Mouse (Mus musculus): ENCODE results near the gene Ndufa4l2. TPM values are rescaled to one million over a fixed set of nuclear protein-coding genes. Genes with fewer than 3 reads are reported as not detected.
A peak's percentile ranks its signal among the peaks of the same experiment; 100 is the strongest.

Ndufa4l2 gene
- total RNA-seq, 1 experiment, result 5.8 TPM

DNA sequence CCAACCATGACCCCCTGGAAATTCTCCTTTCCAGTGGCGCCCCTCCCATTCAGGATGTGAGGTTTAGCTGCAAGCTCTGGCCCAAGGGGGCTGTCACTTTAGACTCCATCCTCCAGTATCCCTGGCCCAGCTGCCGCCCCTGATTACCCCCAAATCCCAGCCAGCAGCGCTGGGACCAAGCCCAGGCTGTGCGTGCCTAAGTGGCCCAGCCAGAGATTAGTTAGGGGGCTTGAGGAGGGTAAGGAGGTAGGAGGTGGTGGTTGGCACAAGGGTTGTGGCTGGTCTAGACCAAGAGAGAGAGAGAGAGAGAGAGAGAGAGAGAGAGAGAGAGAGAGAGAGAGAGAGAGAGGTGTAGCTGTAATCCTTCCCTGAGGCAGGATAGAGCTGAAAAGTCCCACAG is 16.8 kb downstream of the Ndufa4l2 start:
- no peaks in the 10 kb centered on the region for H3K36me3 ChIP-seq (ENCODE audit: control insufficient read depth, insufficient read depth, low read length, poor library complexity, severe bottlenecking)
- H3K4me1 ChIP-seq (ENCODE audit: control insufficient read depth in 2 of 2, insufficient read depth in 2 of 2, low read length in 2 of 2, poor library complexity in 1 of 2), result peaks cover 1 to 20% of the 10 kb centered on the region in 2 experiments; a peak in 2 of 4 replicates
- TF ChIP-seq HCFC1 (IDR thresholded peaks at IDR 0.05; ENCODE audit: borderline replicate concordance, insufficient read depth, low read length) (no peak), MAFK (IDR thresholded peaks at IDR 0.05; ENCODE audit: insufficient read depth, low read depth, low read length) (no peak), ZC3H11A (IDR thresholded peaks at IDR 0.05; ENCODE audit: borderline replicate concordance, low read depth, low read length) (no peak), ZNF384 (IDR thresholded peaks at IDR 0.05; ENCODE audit: low read depth, low read length) (no peak), CHD2 (IDR thresholded peaks at IDR 0.05; ENCODE audit: low read depth, low read length) (no peak)
- no peak overlapping the region for H3K9ac ChIP-seq (ENCODE audit: insufficient read depth, low read depth, low read length, poor library complexity, severe bottlenecking)
- H3K4me3 ChIP-seq (ENCODE audit: insufficient read depth in 1 of 2, low read depth in 1 of 2, low read length in 2 of 2, poor library complexity in 1 of 2, severe bottlenecking in 1 of 2), result no peak overlapping the region
- H3K9me3 ChIP-seq (ENCODE audit: control insufficient read depth, insufficient read depth, low read depth, low read length), result no peaks in the 10 kb centered on the region
- H3K27ac ChIP-seq (ENCODE audit: insufficient read depth, low read depth, low read length, poor library complexity, severe bottlenecking), result no peak overlapping the region
- in situ Hi-C loops (cut with MboI; ENCODE audit: low sequenced_read_pairs in 2 of 2, unreplicated experiment in 2 of 2), result no loop called here
- no peak for DNase-seq (ENCODE audit: low read depth, low spot score)

DNA sequence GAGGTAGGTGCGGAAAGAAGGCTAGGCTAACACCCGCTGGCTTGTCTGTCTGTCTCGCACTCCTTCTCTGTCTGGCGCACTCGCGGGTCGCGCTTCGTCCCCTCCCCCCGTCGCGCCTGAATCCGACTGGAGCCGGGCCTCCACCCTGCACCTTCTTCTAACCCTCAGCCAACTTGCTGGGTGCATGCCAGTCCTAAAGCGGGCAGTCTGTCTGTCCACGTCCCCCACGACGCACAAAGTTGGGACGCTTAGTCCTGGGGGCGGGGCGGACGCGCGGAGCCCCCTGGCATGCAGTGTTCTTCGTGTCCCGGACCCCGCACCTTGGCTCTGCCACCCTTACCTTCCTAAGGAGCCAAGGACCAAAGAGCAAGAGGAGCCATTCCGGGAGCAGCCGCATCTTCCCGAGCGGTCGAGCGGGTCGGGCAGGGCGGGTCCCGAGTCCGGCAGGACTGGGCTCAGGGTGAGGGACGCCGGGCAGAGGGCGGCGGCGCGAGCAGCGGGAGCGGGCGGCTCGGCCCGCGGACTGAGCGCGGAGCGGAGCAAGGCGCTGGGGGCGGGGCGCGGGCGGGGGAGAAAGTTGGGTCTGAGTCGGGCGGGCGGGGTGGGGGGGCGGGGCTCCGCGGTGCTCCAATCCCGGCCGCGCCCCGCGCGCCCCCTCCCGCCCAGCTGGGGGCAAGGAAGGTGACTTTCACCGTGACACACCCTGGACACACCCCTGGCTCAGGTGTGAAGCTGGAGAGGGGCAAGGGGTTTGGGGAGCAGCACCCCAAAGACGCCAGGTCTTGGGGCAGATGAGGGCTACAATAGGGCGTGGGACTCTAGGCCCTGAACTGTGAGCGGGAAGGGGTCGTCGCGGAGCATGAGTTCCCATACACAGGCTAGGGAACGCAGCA is 19.5 kb downstream of the Ndufa4l2 start, which contains the start of gene Nxph4:
Nxph4 (minus strand) TSS at position 524 of the 893 bp plus-strand sequence.
- Histone ChIP-seq H3K36me3 (ENCODE audit: control insufficient read depth, insufficient read depth, low read length, poor library complexity, severe bottlenecking) (no peaks in the 10 kb centered on the region; the same call in 1 of the 2 replicates), H3K4me1 (ENCODE audit: control insufficient read depth in 2 of 2, insufficient read depth in 2 of 2, low read length in 2 of 2, poor library complexity in 1 of 2) (peaks cover 1 to 31% of the 10 kb centered on the region in 2 experiments; a peak in 2 of 4 replicates), H3K27ac (ENCODE audit: insufficient read depth, low read depth, low read length, poor library complexity, severe bottlenecking) (no peak within 1 kb of the TSS), H3K9ac (ENCODE audit: insufficient read depth, low read depth, low read length, poor library complexity, severe bottlenecking) (peak within 1 kb of the TSS; percentile 48; the same call in 1 of the 2 replicates), H3K4me3 (ENCODE audit: insufficient read depth in 1 of 2, low read depth in 1 of 2, low read length in 2 of 2, poor library complexity in 1 of 2, severe bottlenecking in 1 of 2) (peak within 1 kb of the TSS; percentile 73), H3K9me3 (ENCODE audit: control insufficient read depth, insufficient read depth, low read depth, low read length) (no peaks in the 10 kb centered on the region)
- DNase-seq (ENCODE audit: low read depth, low spot score), result no peak
- in situ Hi-C loops (cut with MboI; ENCODE audit: low sequenced_read_pairs in 2 of 2, unreplicated experiment in 2 of 2), result no loop called here
- no peak for TF ChIP-seq ZC3H11A (IDR thresholded peaks at IDR 0.05; ENCODE audit: borderline replicate concordance, low read depth, low read length)
- TF ChIP-seq CHD2 (IDR thresholded peaks at IDR 0.05; ENCODE audit: low read depth, low read length), result no peak

DNA sequence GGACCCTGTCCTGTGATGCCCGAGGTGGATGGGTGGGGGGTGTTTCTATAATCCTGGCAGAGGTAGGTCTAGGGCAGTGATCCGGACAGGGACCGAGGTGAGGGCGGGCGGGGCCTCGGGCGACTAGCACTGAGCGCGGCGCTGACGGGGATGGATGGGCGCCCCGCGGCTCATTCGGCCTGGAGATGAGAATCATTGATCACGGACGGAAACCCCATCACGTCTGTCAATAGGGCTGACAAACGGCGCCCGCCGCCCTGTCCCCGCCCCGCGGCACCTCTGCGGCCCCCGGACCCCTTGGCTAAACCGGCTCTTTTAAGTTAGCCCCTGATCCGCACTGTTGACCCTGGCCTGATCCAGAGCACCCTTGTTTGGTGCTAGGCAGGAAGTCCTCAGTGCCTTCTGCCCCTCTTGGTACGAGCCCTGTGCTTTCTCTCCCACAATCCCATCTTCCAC is 20.2 kb downstream of the Ndufa4l2 start:
- H3K9ac ChIP-seq (ENCODE audit: insufficient read depth, low read depth, low read length, poor library complexity, severe bottlenecking), result no peak overlapping the region
- no peaks in the 10 kb centered on the region for H3K9me3 ChIP-seq (ENCODE audit: control insufficient read depth, insufficient read depth, low read depth, low read length)
- H3K36me3 ChIP-seq (ENCODE audit: control insufficient read depth, insufficient read depth, low read length, poor library complexity, severe bottlenecking), result no peaks in the 10 kb centered on the region; the same call in 1 of the 2 replicates
- H3K4me1 ChIP-seq (ENCODE audit: control insufficient read depth in 2 of 2, insufficient read depth in 2 of 2, low read length in 2 of 2, poor library complexity in 1 of 2), result peaks cover 1 to 35% of the 10 kb centered on the region in 2 experiments; a peak in 2 of 4 replicates
- H3K27ac ChIP-seq (ENCODE audit: insufficient read depth, low read depth, low read length, poor library complexity, severe bottlenecking), result no peak overlapping the region
- in situ Hi-C loops (cut with MboI; ENCODE audit: low sequenced_read_pairs in 2 of 2, unreplicated experiment in 2 of 2), result no loop called here
- peak overlapping the region; percentile 49 to 73 for H3K4me3 ChIP-seq (ENCODE audit: insufficient read depth in 1 of 2, low read depth in 1 of 2, low read length in 2 of 2, poor library complexity in 1 of 2, severe bottlenecking in 1 of 2)
- TF ChIP-seq HCFC1 (IDR thresholded peaks at IDR 0.05; ENCODE audit: borderline replicate concordance, insufficient read depth, low read length) (no peak), ZNF384 (IDR thresholded peaks at IDR 0.05; ENCODE audit: low read depth, low read length) (no peak), MAFK (IDR thresholded peaks at IDR 0.05; ENCODE audit: insufficient read depth, low read depth, low read length) (no peak), CHD2 (IDR thresholded peaks at IDR 0.05; ENCODE audit: low read depth, low read length) (no peak), ZC3H11A (IDR thresholded peaks at IDR 0.05; ENCODE audit: borderline replicate concordance, low read depth, low read length) (no peak)
- DNase-seq (ENCODE audit: low read depth, low spot score), result no peak

DNA sequence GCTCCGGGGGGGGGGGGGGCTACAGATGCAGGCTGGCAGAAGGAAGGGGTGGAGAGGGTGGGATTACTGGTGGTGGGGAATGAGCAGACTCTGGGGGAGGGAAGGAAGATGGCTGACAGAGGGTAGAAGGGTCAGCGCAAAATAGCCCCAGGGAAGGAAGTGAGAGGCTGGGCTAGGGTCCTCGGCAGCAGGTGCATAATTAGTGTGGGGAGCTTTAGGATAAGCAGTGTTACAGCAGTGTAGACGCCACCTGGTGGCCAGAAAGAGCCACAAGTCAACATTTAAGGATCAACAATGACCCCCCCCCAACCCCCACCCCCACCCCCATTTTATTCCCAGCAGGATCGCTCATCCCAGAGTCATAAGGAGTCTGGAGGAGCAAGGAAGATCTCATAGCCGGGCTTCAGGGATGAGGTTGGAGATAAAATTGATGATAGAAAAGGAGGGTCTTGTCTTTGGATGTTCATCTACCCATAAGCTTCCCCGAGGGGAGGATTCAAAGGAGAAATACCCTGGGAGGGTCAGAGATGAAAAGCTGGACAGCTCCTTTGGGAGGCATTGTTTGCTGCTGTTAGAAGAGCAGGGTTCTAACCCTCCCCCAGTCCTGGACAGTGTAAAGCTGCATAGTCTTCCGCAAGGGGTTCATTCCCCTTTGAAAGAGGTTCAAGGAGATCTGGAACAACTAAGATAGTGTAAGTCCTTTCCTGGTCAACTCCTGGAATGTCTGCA is 22.0 kb downstream of the Ndufa4l2 start:
- DNase-seq (ENCODE audit: low read depth, low spot score), result no peak
- peaks cover 1 to 34% of the 10 kb centered on the region in 2 experiments; a peak in 2 of 4 replicates for H3K4me1 ChIP-seq (ENCODE audit: control insufficient read depth in 2 of 2, insufficient read depth in 2 of 2, low read length in 2 of 2, poor library complexity in 1 of 2)
- in situ Hi-C loops (cut with MboI; ENCODE audit: low sequenced_read_pairs in 2 of 2, unreplicated experiment in 2 of 2), result no loop called here
- TF ChIP-seq MAFK (IDR thresholded peaks at IDR 0.05; ENCODE audit: insufficient read depth, low read depth, low read length) (no peak), ZC3H11A (IDR thresholded peaks at IDR 0.05; ENCODE audit: borderline replicate concordance, low read depth, low read length) (no peak), ZNF384 (IDR thresholded peaks at IDR 0.05; ENCODE audit: low read depth, low read length) (no peak), CHD2 (IDR thresholded peaks at IDR 0.05; ENCODE audit: low read depth, low read length) (no peak)
- H3K36me3 ChIP-seq (ENCODE audit: control insufficient read depth, insufficient read depth, low read length, poor library complexity, severe bottlenecking), result no peaks in the 10 kb centered on the region; the same call in 1 of the 2 replicates
- no peak overlapping the region for H3K9ac ChIP-seq (ENCODE audit: insufficient read depth, low read depth, low read length, poor library complexity, severe bottlenecking)
- H3K27ac ChIP-seq (ENCODE audit: insufficient read depth, low read depth, low read length, poor library complexity, severe bottlenecking), result no peak overlapping the region
- no peak overlapping the region for H3K4me3 ChIP-seq (ENCODE audit: insufficient read depth in 1 of 2, low read depth in 1 of 2, low read length in 2 of 2, poor library complexity in 1 of 2, severe bottlenecking in 1 of 2)
- H3K9me3 ChIP-seq (ENCODE audit: control insufficient read depth, insufficient read depth, low read depth, low read length), result no peaks in the 10 kb centered on the region

Data from ES-E14 (cell line).